ENCODE assay signal across 21 mouse cellular contexts in the genomic region with DNA sequence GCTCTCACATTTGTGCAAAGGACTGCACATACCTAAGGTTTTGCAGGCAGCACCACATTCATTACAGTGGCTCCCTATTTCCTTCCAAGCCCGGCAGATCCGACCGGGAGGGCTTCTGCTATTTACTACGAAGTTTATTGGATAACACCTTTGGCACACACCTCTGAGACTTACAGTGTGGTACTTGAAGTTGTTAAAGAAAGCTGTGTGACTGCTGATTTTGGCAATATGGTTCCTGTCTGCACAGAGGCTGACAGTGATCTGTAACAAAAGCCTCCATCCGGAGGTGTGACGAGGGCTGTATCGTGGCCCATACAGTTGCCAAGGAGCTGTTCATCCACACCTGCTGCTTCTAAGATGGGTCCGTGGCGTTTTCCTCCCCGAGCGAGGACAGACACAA.
"Had no signal": no experiment of that assay in that cellular context is flagged by ENCODE, and none has a peak within 500 bp of the region (broad histone marks: within the 10 kb centered on the region; RNA-seq: fewer than 3 reads in every experiment).

No protein-coding gene starts in this region.

- H3K9ac ChIP-seq: limb, embryonic 13.5 days; liver, embryonic 12.5 days; liver, embryonic 15.5 days; lung, embryonic 15.5 days; midbrain, embryonic 13.5 days had no signal

- H3K27ac ChIP-seq: kidney, postnatal 0 days; layer of hippocampus, adult 2 months; left cerebral cortex, adult 2 months; limb, embryonic 13.5 days; liver, embryonic 12.5 days; liver, embryonic 15.5 days; lung, embryonic 15.5 days; midbrain, embryonic 10.5 days; midbrain, embryonic 13.5 days had no signal

- ATAC-seq: liver, embryonic 12.5 days; midbrain, embryonic 13.5 days; midbrain, embryonic 16.5 days had no signal

- H3K4me3 ChIP-seq: layer of hippocampus, adult 2 months; left cerebral cortex, adult 2 months; limb, embryonic 13.5 days; liver, embryonic 12.5 days; liver, embryonic 15.5 days; lung, embryonic 15.5 days; megakaryocyte, embryonic 14.5 days; midbrain, embryonic 10.5 days; midbrain, embryonic 13.5 days; myocyte had no signal

- H3K9me3 ChIP-seq: liver, embryonic 15.5 days; midbrain, embryonic 13.5 days had no signal

- H3K36me3 ChIP-seq: limb, embryonic 13.5 days; lung, embryonic 15.5 days; midbrain, embryonic 10.5 days; midbrain, embryonic 13.5 days had no signal

- DNase-seq: kidney, postnatal 25 days; layer of hippocampus, postnatal 36 days; liver; lung, adult 18-20 months; lung, postnatal 10 days; lung, postnatal 36 days; thymus, adult 2 months; thymus, postnatal 14 days; thymus, postnatal 4 days had no signal

- H3K4me2 ChIP-seq: limb, embryonic 13.5 days; liver, embryonic 12.5 days; liver, embryonic 15.5 days; lung, embryonic 15.5 days; midbrain, embryonic 13.5 days had no signal

- H3K27me3 ChIP-seq: limb, embryonic 13.5 days; liver, embryonic 12.5 days; liver, embryonic 15.5 days; lung, embryonic 15.5 days; megakaryocyte, embryonic 14.5 days; midbrain, embryonic 13.5 days had no signal

- H3K4me1 ChIP-seq: liver, embryonic 12.5 days; liver, embryonic 15.5 days; lung, embryonic 15.5 days; megakaryocyte, embryonic 14.5 days; midbrain, embryonic 10.5 days; midbrain, embryonic 13.5 days had no signal
